Comparison of ENCODE assay signal across 8 mouse cellular contexts in the genomic region with DNA sequence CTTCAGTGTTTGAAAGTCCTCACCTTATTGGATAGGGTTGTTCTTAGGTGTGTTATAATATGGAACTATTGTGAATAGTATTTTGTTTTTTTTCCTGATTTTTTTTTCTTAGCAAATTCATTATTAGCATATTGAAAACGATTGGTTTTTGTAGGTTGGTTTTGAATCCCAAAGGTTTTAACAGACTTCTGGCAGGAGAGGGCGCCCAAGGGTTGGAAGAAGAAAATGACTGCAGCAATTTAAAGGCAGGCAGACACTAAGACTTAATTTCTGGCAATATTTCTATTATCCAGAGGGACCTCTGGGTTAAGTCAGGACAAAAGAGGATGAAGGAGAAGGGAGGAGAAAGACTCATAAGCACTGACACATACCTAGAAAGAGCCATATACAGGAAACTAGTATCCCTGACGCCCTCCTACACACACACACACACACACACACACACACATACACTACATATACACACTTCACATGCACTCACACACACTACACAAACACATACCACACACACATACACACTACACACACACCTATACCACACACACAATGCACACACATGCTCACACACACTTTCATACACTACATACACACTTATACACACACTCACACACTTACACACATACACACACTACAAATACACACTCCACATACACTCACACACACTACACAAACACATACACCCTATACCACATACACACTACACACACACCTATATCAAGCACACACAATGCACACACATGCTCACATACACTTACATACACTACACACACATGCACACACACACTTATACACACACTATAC. TPM values are rescaled to one million over a fixed set of nuclear protein-coding genes. Genes with fewer than 3 reads are reported as not detected.
A peak's percentile ranks its signal among the peaks of the same experiment; 100 is the strongest.
DNase-seq lines count a peak whose midpoint lies in the region; ATAC-seq and TF ChIP-seq lines count a peak whose summit lies in the region.

No protein-coding gene starts in this region.

- H3K4me1 ChIP-seq in embryonic facial prominence, embryonic 10.5 days: no peaks in the 10 kb centered on the region
- H3K4me1 ChIP-seq in heart, embryonic 16.5 days (ENCODE audit: control insufficient read depth, insufficient read depth, low read length): peaks cover 15% of the 10 kb centered on the region
- no peaks in the 10 kb centered on the region for H3K4me1 ChIP-seq in liver, embryonic 14.5 days (replicated peaks; ENCODE audit: control insufficient read depth in 2 of 2, insufficient read depth in 2 of 2, low read length in 1 of 2)
- H3K4me1 ChIP-seq in neural tube, embryonic 13.5 days (replicated peaks): peaks cover 7% of the 10 kb centered on the region

- no peaks in the 10 kb centered on the region for H3K27me3 ChIP-seq in embryonic facial prominence, embryonic 10.5 days (replicated peaks; ENCODE audit: low read depth, poor library complexity, severe bottlenecking)
- no peaks in the 10 kb centered on the region for H3K27me3 ChIP-seq in heart, embryonic 16.5 days (ENCODE audit: control insufficient read depth, insufficient read depth, low read length)
- no peaks in the 10 kb centered on the region for H3K27me3 ChIP-seq in liver, embryonic 14.5 days (ENCODE audit: control insufficient read depth, insufficient read depth, low read length)
- H3K27me3 ChIP-seq in neural tube, embryonic 13.5 days: no peaks in the 10 kb centered on the region

- H3K4me3 ChIP-seq in embryonic facial prominence, embryonic 10.5 days: no peak overlapping the region
- H3K4me3 ChIP-seq in heart, embryonic 16.5 days (ENCODE audit: low read length): no peak overlapping the region
- no peak overlapping the region for H3K4me3 ChIP-seq in liver, embryonic 14.5 days (ENCODE audit: insufficient read depth in 1 of 2, low read depth in 2 of 2, low read length in 2 of 2)
- no peak overlapping the region for H3K4me3 ChIP-seq in neural tube, embryonic 13.5 days

- no peak overlapping the region for H3K9ac ChIP-seq in heart, embryonic 16.5 days (ENCODE audit: low read length)
- no peak overlapping the region for H3K9ac ChIP-seq in liver, embryonic 14.5 days (replicated peaks)
- 0 out of 2 replicates have a peak overlapping the region, but pooled peaks have one; percentile 28 for H3K9ac ChIP-seq in neural tube, embryonic 13.5 days

- ATAC-seq in heart, embryonic 16.5 days (replicated peaks; ENCODE audit: extremely low read depth, insufficient read depth, low FRiP score): 0 out of 2 replicates have a peak, but pooled peaks have one; percentile 23
- no peak for ATAC-seq in liver, embryonic 14.5 days (ENCODE audit: insufficient read depth)
- 0 out of 2 replicates have a peak, but pooled peaks have one; percentile 47 for ATAC-seq in neural tube, embryonic 13.5 days (ENCODE audit: low read depth)

- H3K27ac ChIP-seq in embryonic facial prominence, embryonic 10.5 days (replicated peaks): no peak overlapping the region
- no peak overlapping the region for H3K27ac ChIP-seq in heart, embryonic 16.5 days (ENCODE audit: low read length)
- no peak overlapping the region for H3K27ac ChIP-seq in liver, embryonic 14.5 days
- no peak overlapping the region for H3K27ac ChIP-seq in neural tube, embryonic 13.5 days (replicated peaks)

- no peak overlapping the region for H3K4me2 ChIP-seq in heart, embryonic 16.5 days (ENCODE audit: low read depth, low read length)
- no peak overlapping the region for H3K4me2 ChIP-seq in liver, embryonic 14.5 days (ENCODE audit: low read depth)
- no peak overlapping the region for H3K4me2 ChIP-seq in neural tube, embryonic 13.5 days

- H3K9me3 ChIP-seq in embryonic facial prominence, embryonic 10.5 days: no peaks in the 10 kb centered on the region
- no peaks in the 10 kb centered on the region for H3K9me3 ChIP-seq in heart, embryonic 16.5 days (replicated peaks; ENCODE audit: control insufficient read depth, low read length)
- no peaks in the 10 kb centered on the region for H3K9me3 ChIP-seq in liver, embryonic 14.5 days (ENCODE audit: control insufficient read depth, low read length)
- no peaks in the 10 kb centered on the region for H3K9me3 ChIP-seq in neural tube, embryonic 13.5 days

- no peak for TF ChIP-seq EP300 in liver, embryonic 14.5 days (IDR thresholded peaks at IDR 0.05; ENCODE audit: low read depth)

- peak; percentile 35; the same call in 1 of the 2 replicates for TF ChIP-seq CTCF in liver, embryonic 14.5 days (IDR thresholded peaks at IDR 0.05; ENCODE audit: low read depth)

- no peaks in the 10 kb centered on the region for H3K36me3 ChIP-seq in embryonic facial prominence, embryonic 10.5 days (replicated peaks)
- no peaks in the 10 kb centered on the region for H3K36me3 ChIP-seq in heart, embryonic 16.5 days (ENCODE audit: control insufficient read depth, insufficient read depth)
- H3K36me3 ChIP-seq in liver, embryonic 14.5 days (replicated peaks; ENCODE audit: control insufficient read depth, insufficient read depth, low read depth): no peaks in the 10 kb centered on the region
- H3K36me3 ChIP-seq in neural tube, embryonic 13.5 days: no peaks in the 10 kb centered on the region

- 27% methylated on average over 3 of the region's 3 CpGs for WGBS in embryonic facial prominence, embryonic 10.5 days
- 29% methylated on average over 3 of the region's 3 CpGs for WGBS in heart, embryonic 16.5 days
- WGBS in liver, embryonic 14.5 days (ENCODE audit: insufficient replicate concordance): 19% methylated on average over 3 of the region's 3 CpGs
- WGBS in neural tube, embryonic 13.5 days: 31% methylated on average over 3 of the region's 3 CpGs

- peak; percentile 68 for DNase-seq in CD4-positive helper T cell, adult 2 months (ENCODE audit: low read depth, low spot score)
- DNase-seq in adrenal gland, adult 18-20 months (ENCODE audit: low spot score in 2 of 2): peak; percentile 65 to 79
- DNase-seq in embryonic facial prominence, embryonic 10.5 days (ENCODE audit: low spot score): peak; percentile 54
- peak; percentile 90 for DNase-seq in kidney, postnatal 10 days
- no peak for DNase-seq in liver, embryonic 14.5 days (ENCODE audit: low read depth in 3 of 3, low spot score in 3 of 3)
- DNase-seq in urinary bladder, adult 2 months (ENCODE audit: low spot score): peak; percentile 44

RNA-seq across cellular contexts. Expression of gene Hsd11b1, which starts 8.2 kb away (rescaled TPM):
- 100 to 1,000 TPM; 109 to 216 TPM for total RNA-seq in adrenal gland, adult 18-20 months (2021)
- polyA plus RNA-seq in embryonic facial prominence, embryonic 10.5 days (2016; fragmentation: Nextera tagmentation; extraction: Ambion mirVana): 0.41 TPM in 1 of 2 replicates, not detected in the other
- 3.7 and 9.5 TPM in 2 replicates for polyA plus RNA-seq in heart, embryonic 16.5 days (2015; fragmentation: Nextera tagmentation; extraction: Ambion mirVana)
- 1.4 and 2.1 TPM in 2 replicates for polyA plus RNA-seq in liver, embryonic 14.5 days (2012; rRNA removed)
- polyA plus RNA-seq in liver, embryonic 14.5 days (2014; fragmentation: Nextera tagmentation; extraction: Ambion mirVana): 3.3 and 5.5 TPM in 2 replicates
- not detected in 2 replicates for polyA plus RNA-seq in neural tube, embryonic 13.5 days (2015; fragmentation: Nextera tagmentation; extraction: Ambion mirVana)
- polyA plus RNA-seq in urinary bladder, adult 2 months (2012; rRNA removed): 68.7 and 71.3 TPM in 2 replicates

RNA-seq across cellular contexts. Expression of gene G0s2, which starts 17.3 kb away (rescaled TPM):
- 100 to 1,000 TPM; 129 to 206 TPM for total RNA-seq in adrenal gland, adult 18-20 months (2021)
- 7.0 and 7.7 TPM in 2 replicates for polyA plus RNA-seq in embryonic facial prominence, embryonic 10.5 days (2016; fragmentation: Nextera tagmentation; extraction: Ambion mirVana)
- 118 and 147 TPM in 2 replicates for polyA plus RNA-seq in heart, embryonic 16.5 days (2015; fragmentation: Nextera tagmentation; extraction: Ambion mirVana)
- polyA plus RNA-seq in liver, embryonic 14.5 days (2012; rRNA removed): 54.9 and 57.0 TPM in 2 replicates
- polyA plus RNA-seq in liver, embryonic 14.5 days (2014; fragmentation: Nextera tagmentation; extraction: Ambion mirVana): 65.5 and 71.8 TPM in 2 replicates
- 6.2 and 6.7 TPM in 2 replicates for polyA plus RNA-seq in neural tube, embryonic 13.5 days (2015; fragmentation: Nextera tagmentation; extraction: Ambion mirVana)
- polyA plus RNA-seq in urinary bladder, adult 2 months (2012; rRNA removed): 86.5 and 115 TPM in 2 replicates

RNA-seq across cellular contexts. Expression of gene Lamb3, which starts 48.2 kb away (rescaled TPM):
- 1 to 10 TPM in 1 of 2 experiments, under 1 TPM in 1; 0.86 to 1.5 TPM for total RNA-seq in adrenal gland, adult 18-20 months (2021)
- polyA plus RNA-seq in embryonic facial prominence, embryonic 10.5 days (2016; fragmentation: Nextera tagmentation; extraction: Ambion mirVana): 0.31 and 0.66 TPM in 2 replicates
- polyA plus RNA-seq in heart, embryonic 16.5 days (2015; fragmentation: Nextera tagmentation; extraction: Ambion mirVana): 9.6 and 11.6 TPM in 2 replicates
- polyA plus RNA-seq in liver, embryonic 14.5 days (2012; rRNA removed): 0.17 and 0.88 TPM in 2 replicates
- 0.11 and 0.28 TPM in 2 replicates for polyA plus RNA-seq in liver, embryonic 14.5 days (2014; fragmentation: Nextera tagmentation; extraction: Ambion mirVana)
- 0.50 and 0.74 TPM in 2 replicates for polyA plus RNA-seq in neural tube, embryonic 13.5 days (2015; fragmentation: Nextera tagmentation; extraction: Ambion mirVana)
- polyA plus RNA-seq in urinary bladder, adult 2 months (2012; rRNA removed): 22.3 and 26.3 TPM in 2 replicates

RNA-seq across cellular contexts. Expression of gene Traf3ip3, which starts 54.2 kb away (rescaled TPM):
- total RNA-seq in adrenal gland, adult 18-20 months (2021): 1 to 10 TPM; 1.0 to 2.5 TPM
- 0.71 and 0.88 TPM in 2 replicates for polyA plus RNA-seq in embryonic facial prominence, embryonic 10.5 days (2016; fragmentation: Nextera tagmentation; extraction: Ambion mirVana)
- polyA plus RNA-seq in heart, embryonic 16.5 days (2015; fragmentation: Nextera tagmentation; extraction: Ambion mirVana): 5.9 and 13.3 TPM in 2 replicates
- 3.5 and 5.1 TPM in 2 replicates for polyA plus RNA-seq in liver, embryonic 14.5 days (2012; rRNA removed)
- 4.2 and 4.9 TPM in 2 replicates for polyA plus RNA-seq in liver, embryonic 14.5 days (2014; fragmentation: Nextera tagmentation; extraction: Ambion mirVana)
- 4.4 and 4.5 TPM in 2 replicates for polyA plus RNA-seq in neural tube, embryonic 13.5 days (2015; fragmentation: Nextera tagmentation; extraction: Ambion mirVana)
- 2.2 and 2.9 TPM in 2 replicates for polyA plus RNA-seq in urinary bladder, adult 2 months (2012; rRNA removed)

Comparison
In these comparisons a context has a peak if more than half of its experiments do, and no peak if none do; other contexts are left out.
1. DNase-seq: peak in CD4-positive helper T cell, adult 2 months (single experiment), adrenal gland, adult 18-20 months (2 of 2), embryonic facial prominence, embryonic 10.5 days (single experiment), kidney, postnatal 10 days (single experiment) and urinary bladder, adult 2 months (single experiment); none in liver, embryonic 14.5 days (0 of 3).